Mouse (Mus musculus): ENCODE measurements around the gene Tns1.

- TF ChIP-seq CTCF (IDR thresholded peaks at IDR 0.05; ENCODE audit: insufficient read depth, low read length): no peak
- no peak for TF ChIP-seq POLR2A (IDR thresholded peaks at IDR 0.05; ENCODE audit: borderline replicate concordance, extremely low read depth, low read depth, low read length)
These were observed 208.0 kb downstream of the Tns1 start for GRCm38 (mm10) chr1:73916298-73916697.

Measured in lung, adult 2 months (tissue).